Mouse (Mus musculus) CH12.LX (cell line): Measurements from ENCODE around the gene Ankdd1b. TPM values are rescaled to one million over a fixed set of nuclear protein-coding genes. Genes with fewer than 3 reads are reported as not detected.
A peak's percentile ranks its signal among the peaks of the same experiment; 100 is the strongest.

Source experiments
- DNase-seq: peaks from one replicate; pipeline ENCODE4 v3.0.0-alpha.2; 2013; ENCODE audit errors: extremely low read depth
- H3K27ac ChIP-seq: 2 replicates; pipeline ENCODE4 v1.5.1; 2012; ENCODE audit warnings: low read depth, mild to moderate bottlenecking, control low read depth, moderate library complexity; ENCODE audit not compliant: insufficient read depth
- H3K27me3 ChIP-seq: replicated peaks from 2 replicates; pipeline ENCODE3; 2012; ENCODE audit warnings: inconsistent platforms
- H3K36me3 ChIP-seq, 2 experiments: replicated peaks in 1 of 2; 2 replicates each; pipeline versions ENCODE3 to v1.6.1; 2012; ENCODE audit warnings: inconsistent platforms in 1 of 2, low read length in 1 of 2, mild to moderate bottlenecking in 1 of 2, mixed read lengths in 1 of 2, moderate library complexity in 1 of 2; ENCODE audit not compliant: control insufficient read depth in 1 of 2, insufficient read depth in 1 of 2
- H3K4me1 ChIP-seq, 2 experiments: 2 replicates each; pipeline ENCODE4 v1.6.1; 2012; ENCODE audit warnings: inconsistent platforms in 1 of 2, moderate library complexity in 1 of 2; ENCODE audit not compliant: insufficient read depth in 2 of 2, control insufficient read depth in 1 of 2
- H3K4me2 ChIP-seq: 2 replicates; pipeline ENCODE4 v1.6.1; 2012; ENCODE audit warnings: low read depth, mild to moderate bottlenecking, control low read depth; ENCODE audit not compliant: poor library complexity, insufficient read depth, severe bottlenecking
- H3K4me3 ChIP-seq, 3 experiments: fragments of 150-350 bp in 1 of 3; sonication (generic) in 1 of 3; replicated peaks in 1 of 3; 2 replicates each; pipeline versions ENCODE3 to v1.5.1; 2011 to 2012; ENCODE audit warnings: low read depth in 2 of 3, low read length in 2 of 3, mild to moderate bottlenecking in 2 of 3, moderate library complexity in 2 of 3, control low read depth in 1 of 3, improper control_type of control experiment in 1 of 3, inconsistent platforms in 1 of 3, mixed read lengths in 1 of 3; ENCODE audit not compliant: poor library complexity in 1 of 3
- H3K79me2 ChIP-seq: replicated peaks from 2 replicates; pipeline ENCODE4 v1.6.1; 2012; ENCODE audit warnings: mild to moderate bottlenecking, moderate library complexity; ENCODE audit not compliant: control insufficient read depth, poor library complexity, insufficient read depth, severe bottlenecking; ENCODE audit errors: extremely low read depth
- H3K9ac ChIP-seq: 2 replicates; pipeline ENCODE4 v1.6.1; 2012; ENCODE audit warnings: low read depth, mild to moderate bottlenecking, control low read depth, moderate library complexity; ENCODE audit not compliant: insufficient read depth
- H3K9me3 ChIP-seq: replicated peaks from 2 replicates; pipeline ENCODE3; 2012; ENCODE audit warnings: low read length, inconsistent platforms, mixed read lengths
- BHLHE40 ChIP-seq: IDR thresholded peaks from 2 replicates; pipeline ENCODE4 v1.6.1; 2011; ENCODE audit warnings: mild to moderate bottlenecking, low read depth, low read length, improper control_type of control experiment
- CHD1 ChIP-seq: IDR thresholded peaks from 2 replicates; pipeline ENCODE4 v1.6.1; 2012; ENCODE audit warnings: low read depth, low read length, improper control_type of control experiment, inconsistent platforms
- CHD2 ChIP-seq: IDR thresholded peaks from 2 replicates; pipeline ENCODE4 v1.6.1; 2011; ENCODE audit warnings: low read length, improper control_type of control experiment
- CTCF ChIP-seq, 2 experiments: IDR thresholded peaks in 1 of 2; conservative IDR thresholded peaks in 1 of 2; 2 replicates each; pipeline ENCODE4 v1.5.1; 2011 to 2012; ENCODE audit warnings: low read depth in 2 of 2, low read length in 2 of 2, improper control_type of control experiment in 1 of 2, inconsistent platforms in 1 of 2, mild to moderate bottlenecking in 1 of 2, moderate library complexity in 1 of 2
- GABPA ChIP-seq: IDR thresholded peaks from 2 replicates; pipeline ENCODE4 v1.6.1; 2012; ENCODE audit warnings: low read depth, low read length, improper control_type of control experiment, inconsistent platforms; ENCODE audit not compliant: insufficient replicate concordance
- JUN ChIP-seq: IDR thresholded peaks from 2 replicates; pipeline ENCODE4 v1.6.1; 2011; ENCODE audit warnings: low read depth, mild to moderate bottlenecking, low read length, improper control_type of control experiment, moderate library complexity; ENCODE audit not compliant: insufficient read depth
- KAT2A ChIP-seq: IDR thresholded peaks from 2 replicates; pipeline ENCODE4 v1.6.1; 2012; ENCODE audit warnings: low read length, improper control_type of control experiment, inconsistent platforms; ENCODE audit not compliant: insufficient replicate concordance
- MAFK ChIP-seq: IDR thresholded peaks from 2 replicates; pipeline ENCODE4 v1.6.1; 2011; ENCODE audit warnings: low read length, improper control_type of control experiment; ENCODE audit not compliant: insufficient replicate concordance
- MAZ ChIP-seq: IDR thresholded peaks from 2 replicates; pipeline ENCODE4 v1.6.1; 2012; ENCODE audit warnings: low read depth, mild to moderate bottlenecking, inconsistent platforms, low read length, improper control_type of control experiment, moderate library complexity
- MXI1 ChIP-seq: IDR thresholded peaks from 2 replicates; pipeline ENCODE4 v1.6.1; 2011; ENCODE audit warnings: mild to moderate bottlenecking, low read depth, low read length, improper control_type of control experiment
- MYC ChIP-seq: IDR thresholded peaks from 2 replicates; pipeline ENCODE4 v1.6.1; 2011; ENCODE audit warnings: low read depth, mild to moderate bottlenecking, improper control_type of control experiment, low read length
- PAX5 ChIP-seq: IDR thresholded peaks from 2 replicates; pipeline ENCODE4 v1.6.1; 2012; ENCODE audit warnings: low read length, inconsistent platforms, mixed read lengths
- RAD21 ChIP-seq: IDR thresholded peaks from 2 replicates; pipeline ENCODE4 v1.6.1; 2011; ENCODE audit warnings: low read depth, mild to moderate bottlenecking, low read length, improper control_type of control experiment, moderate library complexity
- RCOR1 ChIP-seq: conservative IDR thresholded peaks from 2 replicates; pipeline ENCODE4 v1.6.1; 2012; ENCODE audit warnings: low read depth, mild to moderate bottlenecking, inconsistent platforms, low read length, improper control_type of control experiment
- SIN3A ChIP-seq: IDR thresholded peaks from 2 replicates; pipeline ENCODE4 v1.6.1; 2012; ENCODE audit warnings: low read length, improper control_type of control experiment, inconsistent platforms
- TBP ChIP-seq: conservative IDR thresholded peaks from 2 replicates; pipeline ENCODE4 v1.6.1; 2011; ENCODE audit warnings: low read depth, low read length, improper control_type of control experiment
- USF2 ChIP-seq: conservative IDR thresholded peaks from 2 replicates; pipeline ENCODE4 v1.6.1; 2011; ENCODE audit warnings: low read depth, low read length, improper control_type of control experiment
- ZC3H11A ChIP-seq: IDR thresholded peaks from 2 replicates; pipeline ENCODE4 v1.6.1; 2012; ENCODE audit warnings: low read depth, mild to moderate bottlenecking, inconsistent platforms, low read length, improper control_type of control experiment
- ZKSCAN1 ChIP-seq: IDR thresholded peaks from 2 replicates; pipeline ENCODE4 v1.6.1; 2012; ENCODE audit warnings: low read depth, inconsistent platforms, low read length, improper control_type of control experiment, borderline replicate concordance
- dilution Hi-C: fragments of 300-500 bp; cut with MboI; formaldehyde crosslinking; loops from 2 replicates; pipeline ENCODE4 v1.14.3; 2020; ENCODE audit warnings: low sequenced_read_pairs; ENCODE audit not compliant: extremely low pct_unique_long_range_greater_than_20kb, extremely low pct_ligation_motif_present
- in situ Hi-C: fragments of 300-500 bp; cut with MboI; formaldehyde crosslinking; loops from 3 replicates; pipeline ENCODE4 v1.14.3; 2019; ENCODE audit warnings: low sequenced_read_pairs, low pct_ligation_motif_present, low pct_unique_long_range_greater_than_20kb, mixed read lengths
- polyA plus RNA-seq: library from polyadenylated mRNA; unstranded; fragments of >175 nt; gene quantifications from 2 replicates; pipeline ENCODE4 v1.2.1, GENCODE M21; 2012; ENCODE audit warnings: low read depth; ENCODE audit not compliant: insufficient read length
- total RNA-seq, 2 experiments: library from RNA; depleted of rRNA; stranded (reverse); fragments of 300-350 nt in 1 of 2; fragments of >200 nt in 1 of 2; gene quantifications; 2 replicates each; pipeline ENCODE4 v1.2.3; 2012 to 2014

Gene Ankdd1b
- total and polyA plus RNA-seq, 3 experiments: 0.08 TPM; not detected in 2

DNA sequence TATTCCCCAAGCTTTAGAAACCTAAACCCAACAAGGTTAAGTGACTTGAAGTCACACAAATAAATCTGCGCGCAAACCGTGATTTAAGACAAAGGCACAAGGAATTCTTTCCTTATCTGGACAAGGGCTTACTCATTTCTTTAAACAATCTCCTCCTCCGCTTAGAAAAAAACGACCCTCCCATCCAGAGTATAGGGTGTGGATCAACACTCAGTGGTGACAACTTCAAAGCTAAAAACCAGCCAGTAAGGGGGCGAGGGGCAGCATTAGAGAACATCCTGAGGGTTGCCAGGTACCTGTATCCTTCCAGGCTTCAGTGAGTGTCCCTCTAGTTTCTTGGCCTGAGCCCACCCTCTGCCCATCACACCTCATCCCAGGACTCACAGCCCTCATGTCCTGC is 442 bp downstream of the Ankdd1b start:
- no peaks in the 10 kb centered on the region for H3K79me2 ChIP-seq
- H3K9ac ChIP-seq: no peak overlapping the region
- H3K36me3 ChIP-seq: no peaks in the 10 kb centered on the region
- no peak for TF ChIP-seq TBP
- TF ChIP-seq ZKSCAN1: no peak
- TF ChIP-seq BHLHE40: no peak
- no peak for TF ChIP-seq MXI1
- TF ChIP-seq MAFK: no peak
- TF ChIP-seq MYC: no peak
- no peak for TF ChIP-seq RCOR1
- no peak overlapping the region for H3K27ac ChIP-seq
- dilution Hi-C loops (no loop called here), in situ Hi-C loops (no loop called here)
- H3K9me3 ChIP-seq: no peaks in the 10 kb centered on the region
- H3K27me3 ChIP-seq: no peaks in the 10 kb centered on the region
- no peak overlapping the region for H3K4me3 ChIP-seq
- no peak for DNase-seq
- no peak overlapping the region for H3K4me2 ChIP-seq
- H3K4me1 ChIP-seq: peaks cover 1 to 4% of the 10 kb centered on the region in 2 experiments; a peak in 2 of 4 replicates

DNA sequence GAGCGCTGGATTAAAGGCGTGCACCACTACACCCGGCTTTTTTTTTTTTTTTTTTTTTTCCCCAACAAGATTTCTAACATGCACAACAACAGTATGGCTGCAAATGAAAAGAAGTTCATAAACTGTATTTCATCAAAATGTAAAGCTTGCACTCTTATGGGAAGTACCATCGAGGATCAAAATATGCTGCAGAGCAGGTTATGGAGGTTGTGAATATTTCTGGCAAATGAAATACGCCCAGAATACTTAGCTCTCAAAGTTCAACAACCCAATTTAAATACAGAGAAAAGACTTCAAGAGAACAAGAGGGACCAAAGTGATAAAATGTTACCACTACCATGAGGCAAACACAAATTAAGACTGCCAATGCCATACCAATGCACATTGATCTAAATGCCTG is 2.3 kb downstream of the Ankdd1b start:
- H3K27ac ChIP-seq: no peak overlapping the region
- H3K9ac ChIP-seq: no peak overlapping the region
- in situ Hi-C loops: no loop called here

DNA sequence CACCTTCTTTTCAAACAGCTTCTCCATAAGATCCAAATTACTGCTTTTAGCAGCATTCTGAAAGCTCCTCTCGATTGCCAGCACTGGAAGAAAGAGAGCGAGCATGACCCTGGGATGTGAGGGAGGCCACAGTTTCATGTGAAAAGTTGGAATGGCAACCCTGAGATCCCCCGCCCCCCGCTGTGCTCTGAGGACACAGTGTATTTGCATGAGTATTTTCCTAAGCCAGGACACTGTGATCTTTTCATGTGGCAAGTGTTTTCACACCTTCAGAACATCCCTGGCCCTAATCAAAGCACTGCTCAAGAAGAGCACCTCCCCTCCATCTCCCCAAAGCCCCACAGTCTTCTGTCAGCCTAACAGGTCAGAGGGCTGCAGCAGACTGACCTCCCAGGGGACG is 5.7 kb downstream of the Ankdd1b start:
- dilution Hi-C loops (no loop called here), in situ Hi-C loops (no loop called here)
- H3K4me2 ChIP-seq: no peak overlapping the region

More for the DNA sequence above, 2.3 kb downstream of the Ankdd1b start:
- Histone ChIP-seq H3K4me2 (no peak overlapping the region), H3K9me3 (no peaks in the 10 kb centered on the region), H3K79me2 (no peaks in the 10 kb centered on the region), H3K4me3 (no peak overlapping the region), H3K4me1 (peaks cover 0 to 6% of the 10 kb centered on the region in 2 experiments; a peak in 2 of 4 replicates), H3K36me3 (no peaks in the 10 kb centered on the region), H3K27me3 (no peaks in the 10 kb centered on the region)
- no peak for DNase-seq
- TF ChIP-seq PAX5 (no peak), MXI1 (no peak), MAZ (no peak), JUN (no peak), USF2 (no peak), ZKSCAN1 (no peak), CHD2 (no peak), ZC3H11A (no peak), RCOR1 (no peak), GABPA (no peak), KAT2A (no peak), CTCF (conservative IDR thresholded peaks at IDR 0.05 in 1 of 2, IDR thresholded peaks at IDR 0.05 in 1 of 2; ENCODE audit: low read depth in 2 of 2, low read length in 2 of 2) (no peak), CHD1 (no peak)
- dilution Hi-C loops: no loop called here

More for the DNA sequence above, 5.7 kb downstream of the Ankdd1b start:
- Histone ChIP-seq H3K9me3 (no peaks in the 10 kb centered on the region), H3K9ac (no peak overlapping the region), H3K4me1 (peaks cover 0 to 6% of the 10 kb centered on the region in 2 experiments; a peak in 2 of 4 replicates), H3K27ac (no peak overlapping the region), H3K27me3 (no peaks in the 10 kb centered on the region), H3K79me2 (no peaks in the 10 kb centered on the region), H3K36me3 (no peaks in the 10 kb centered on the region), H3K4me3 (no peak overlapping the region)
- peak; percentile 1 for DNase-seq
- TF ChIP-seq GABPA (no peak), JUN (no peak), SIN3A (no peak), CTCF (conservative IDR thresholded peaks at IDR 0.05 in 1 of 2, IDR thresholded peaks at IDR 0.05 in 1 of 2; ENCODE audit: low read depth in 2 of 2, low read length in 2 of 2) (no peak), RAD21 (no peak)
